Mouse (Mus musculus) thymus, adult 2 months (tissue): Measurements from ENCODE around the gene Pgap3. TPM values are rescaled to one million over a fixed set of nuclear protein-coding genes. Genes with fewer than 3 reads are reported as not detected.

Source experiments
- DNase-seq: peaks from one replicate; pipeline ENCODE4 v3.0.0; 2021
- H3K27ac ChIP-seq: fragments of 200-500 bp; 2 replicates; pipeline ENCODE4 v1.5.1; 2012; ENCODE audit warnings: low read length, control low read depth; ENCODE audit not compliant: control insufficient read depth, insufficient read depth
- H3K27me3 ChIP-seq: fragments of 200-500 bp; 2 replicates; pipeline ENCODE4 v1.6.1; 2012; ENCODE audit warnings: mild to moderate bottlenecking, low read length, moderate library complexity, mixed read lengths; ENCODE audit not compliant: control insufficient read depth, insufficient read depth
- H3K36me3 ChIP-seq: fragments of 200-500 bp; 2 replicates; pipeline ENCODE4 v1.6.1; 2012; ENCODE audit warnings: mild to moderate bottlenecking, low read length, moderate library complexity; ENCODE audit not compliant: control insufficient read depth, insufficient read depth
- H3K4me1 ChIP-seq: fragments of 200-500 bp; replicated peaks from 2 replicates; pipeline ENCODE4 v1.6.1; 2012; ENCODE audit warnings: low read length; ENCODE audit not compliant: control insufficient read depth, insufficient read depth
- H3K4me3 ChIP-seq: fragments of 200-500 bp; 2 replicates; pipeline ENCODE4 v1.5.1; 2012; ENCODE audit warnings: mild to moderate bottlenecking, low read length, control low read depth, moderate library complexity; ENCODE audit not compliant: control insufficient read depth, insufficient read depth
- CTCF ChIP-seq: fragments of 200-500 bp; IDR thresholded peaks from 2 replicates; pipeline ENCODE4 v1.5.1; 2012; ENCODE audit warnings: mild to moderate bottlenecking, control low read depth, low read length, moderate library complexity, borderline replicate concordance; ENCODE audit not compliant: control insufficient read depth, poor library complexity, insufficient read depth; ENCODE audit errors: extremely low read depth
- POLR2A ChIP-seq: fragments of 200-500 bp; IDR thresholded peaks from 2 replicates; pipeline ENCODE4 v1.6.1; 2012; ENCODE audit warnings: mild to moderate bottlenecking, low read length, control low read depth, moderate library complexity; ENCODE audit not compliant: control insufficient read depth, poor library complexity, insufficient read depth; ENCODE audit errors: extremely low read depth
- WGBS: fragments of 180-500 bp; shearing (Covaris S2); methylation state at CpG from one replicate; pipeline ENCODE4 v1.1.7; 2018; 5-methylcytosine and 5-hydroxymethylcytosine counted together
- polyA plus RNA-seq: library from polyadenylated mRNA; depleted of rRNA; stranded (reverse); fragments of >200 nt; gene quantifications from 2 replicates; pipeline ENCODE4 v1.2.3, GENCODE M21; 2012

Pgap3 gene
- polyA plus RNA-seq, 1 experiment = 51.8 TPM

DNA sequence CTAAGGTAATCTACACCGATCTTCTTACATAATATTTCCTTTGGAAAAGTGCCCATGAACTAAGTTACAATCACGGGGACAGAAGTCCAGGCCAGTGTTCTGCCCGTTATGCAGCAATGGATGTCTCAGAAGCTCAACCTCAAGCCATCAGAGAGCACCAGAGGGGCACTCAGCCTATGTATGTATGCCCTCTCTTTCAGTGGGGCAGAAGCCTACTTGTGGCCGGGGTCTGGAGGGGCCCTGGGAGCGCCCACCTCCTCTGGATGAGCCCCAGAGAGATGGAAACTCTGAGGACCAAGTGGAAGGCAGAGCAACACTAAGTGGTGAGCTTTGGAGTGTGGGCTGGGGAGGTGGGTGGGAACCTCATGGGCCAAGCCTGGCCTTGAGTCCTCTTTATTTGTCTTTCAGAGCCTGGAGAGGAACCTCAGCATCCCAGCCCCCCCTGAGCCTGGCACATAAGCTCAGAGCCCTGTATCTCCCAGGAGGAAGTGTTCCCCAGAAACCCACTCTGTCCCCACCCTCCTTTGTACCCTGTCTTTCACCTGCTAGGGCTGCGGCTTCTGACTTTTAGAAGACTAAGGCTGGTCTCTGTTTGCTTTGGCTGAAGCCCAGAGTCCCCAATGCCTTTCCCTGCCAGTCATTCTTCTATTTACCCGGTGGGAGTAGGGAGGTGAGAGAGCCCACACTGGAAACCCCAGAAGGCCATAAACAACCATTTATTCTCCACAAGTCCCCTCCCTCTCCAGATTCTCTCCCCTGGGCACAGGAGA lies 43.5 kb downstream of the Pgap3 start:
- Histone ChIP-seq H3K27me3 (no peaks in the 10 kb centered on the region), H3K4me3 (no peak overlapping the region), H3K27ac (no peak overlapping the region), H3K36me3 (no peaks in the 10 kb centered on the region), H3K4me1 (peaks cover 42% of the 10 kb centered on the region)
- no peak for DNase-seq
- TF ChIP-seq POLR2A = no peak
- no peak for TF ChIP-seq CTCF
- 81% methylated on average over 7 of the region's 7 CpGs for WGBS

DNA sequence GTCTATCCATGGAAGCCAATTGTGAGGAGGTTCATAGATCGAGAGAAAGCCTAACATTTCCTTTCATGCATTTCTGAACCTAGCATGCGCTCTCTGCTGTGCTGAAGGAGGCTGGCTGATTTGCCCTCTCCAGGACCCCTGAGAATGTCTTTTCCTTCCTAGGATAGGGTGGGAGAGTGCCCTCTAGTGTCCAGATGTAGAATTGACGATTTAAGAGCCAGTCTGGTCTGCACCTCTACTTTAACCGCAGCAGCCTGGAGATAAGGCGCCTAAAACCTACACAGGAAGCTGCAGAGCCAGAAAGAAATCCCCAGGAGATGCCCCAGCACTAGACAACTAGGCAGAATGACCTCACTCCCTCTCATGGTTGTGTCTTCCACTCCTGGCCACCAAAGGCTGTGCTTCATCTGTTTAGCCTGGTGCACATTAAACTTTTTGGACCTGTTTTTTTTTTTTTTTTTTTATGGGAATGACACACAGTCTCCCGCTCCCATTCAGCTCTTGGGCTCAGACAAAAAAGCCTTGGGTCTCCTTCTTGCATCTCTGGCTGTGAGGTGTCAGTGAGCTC lies 44.5 kb downstream of the Pgap3 start:
- H3K4me3 ChIP-seq = no peak overlapping the region
- WGBS = 6% methylated on average over 6 of the region's 6 CpGs
- DNase-seq = peak; percentile 68

DNA sequence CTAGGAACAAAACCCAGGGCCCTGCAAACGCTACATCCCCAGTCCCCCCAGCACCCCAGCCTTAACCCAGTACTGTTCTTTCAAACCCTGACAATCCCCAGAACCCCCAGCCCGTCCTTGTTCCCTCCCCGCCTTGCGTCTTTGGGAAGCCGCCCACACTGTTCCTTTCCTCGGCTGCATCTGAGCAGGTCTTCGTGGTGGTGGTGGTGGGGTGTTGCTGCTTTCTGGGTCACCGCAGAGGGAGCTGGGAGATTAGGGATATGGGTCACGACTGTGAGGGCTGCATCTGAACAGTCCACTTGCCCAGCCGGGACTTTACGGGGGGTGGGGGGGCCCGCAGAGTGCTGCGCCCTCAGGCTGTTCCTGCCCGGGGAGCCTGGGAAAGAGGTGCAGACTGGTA lies 45.8 kb downstream of the Pgap3 start:
- peaks cover 23% of the 10 kb centered on the region for H3K4me1 ChIP-seq
- no peak for DNase-seq
- no peak overlapping the region for H3K4me3 ChIP-seq
- WGBS = 89% methylated on average over 14 of the region's 14 CpGs
- TF ChIP-seq CTCF (no peak), POLR2A (no peak)
- H3K27me3 ChIP-seq = peaks cover 3% of the 10 kb centered on the region; the same call in 1 of the 2 replicates
- H3K27ac ChIP-seq = no peak overlapping the region
- no peaks in the 10 kb centered on the region for H3K36me3 ChIP-seq

More for the DNA sequence above, 44.5 kb downstream of the Pgap3 start:
- TF ChIP-seq CTCF = no peak
- no peak for TF ChIP-seq POLR2A
- Histone ChIP-seq H3K36me3 (no peaks in the 10 kb centered on the region), H3K4me1 (peaks cover 34% of the 10 kb centered on the region), H3K27ac (no peak overlapping the region), H3K27me3 (no peaks in the 10 kb centered on the region)

DNA sequence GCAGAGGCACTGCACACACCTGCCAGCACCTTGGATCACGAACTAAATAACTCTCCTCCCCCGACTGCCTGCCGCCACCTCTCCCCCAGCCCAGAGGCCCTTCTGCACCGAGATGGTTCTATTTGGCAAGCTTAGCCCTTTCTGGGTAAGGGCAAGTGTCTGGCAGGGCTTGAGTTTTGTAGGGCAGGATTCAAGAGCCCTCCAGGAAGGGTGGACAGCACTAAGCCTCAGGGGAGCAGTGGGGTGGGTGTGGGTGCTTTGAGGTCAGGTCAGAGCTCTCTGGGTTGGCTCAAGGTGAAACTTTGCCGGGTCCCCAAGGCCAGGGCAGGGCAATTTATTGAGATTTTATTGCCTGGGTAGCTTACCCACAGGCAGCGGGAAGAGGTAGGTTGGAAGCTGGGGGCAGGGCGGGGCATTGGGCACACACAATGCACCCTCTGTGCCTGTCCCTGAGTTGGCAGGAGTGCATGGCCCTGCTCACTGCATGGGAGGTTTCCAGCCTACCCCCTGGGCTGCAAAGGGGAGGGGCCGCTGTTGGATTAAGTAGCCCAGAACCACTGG lies 46.6 kb downstream of the Pgap3 start:
- Histone ChIP-seq H3K27ac (no peak overlapping the region), H3K4me3 (no peak overlapping the region), H3K27me3 (peaks cover 4% of the 10 kb centered on the region; the same call in 1 of the 2 replicates), H3K36me3 (no peaks in the 10 kb centered on the region), H3K4me1 (peaks cover 19% of the 10 kb centered on the region)
- TF ChIP-seq POLR2A = no peak
- TF ChIP-seq CTCF = no peak
- WGBS = 77% methylated on average over 8 of the region's 8 CpGs
- no peak for DNase-seq

DNA sequence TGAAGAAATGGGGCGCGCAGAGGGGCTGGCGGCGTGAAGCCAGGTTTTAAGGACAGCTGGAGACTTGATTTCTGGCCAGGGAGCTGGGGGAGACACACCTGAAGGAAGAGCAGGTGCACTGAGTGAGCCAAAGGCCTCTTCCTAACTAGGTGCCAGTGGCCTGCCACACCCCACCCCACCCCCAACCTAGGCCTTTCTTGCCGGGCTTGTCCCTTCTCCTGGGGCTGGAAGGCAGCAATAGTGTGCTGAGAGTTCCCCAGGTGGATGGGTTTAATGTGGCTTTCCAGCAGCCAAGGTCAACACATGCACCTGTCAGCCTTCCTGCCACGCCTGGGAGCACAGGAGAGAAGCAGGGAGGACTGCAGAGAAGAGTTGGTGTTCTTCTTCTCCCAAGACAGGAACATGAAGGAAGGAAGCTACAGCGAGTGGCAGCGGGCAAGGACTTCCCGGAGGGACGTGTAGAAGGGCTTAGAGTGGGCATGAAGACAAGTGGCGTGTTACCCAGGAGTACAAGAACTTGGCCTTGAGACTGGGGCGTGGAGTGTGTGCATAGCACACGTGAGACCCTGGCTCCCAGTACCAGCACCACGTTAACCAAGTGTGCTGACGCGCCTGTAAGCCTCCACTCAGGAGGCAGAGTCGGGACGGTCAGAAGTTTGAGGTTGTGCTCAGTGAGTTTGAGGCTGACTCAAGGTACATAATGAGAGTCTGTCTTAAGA lies 47.9 kb downstream of the Pgap3 start:
- Histone ChIP-seq H3K27me3 (peaks cover 4% of the 10 kb centered on the region; the same call in 1 of the 2 replicates), H3K4me1 (peaks cover 20% of the 10 kb centered on the region), H3K4me3 (no peak overlapping the region), H3K27ac (no peak overlapping the region), H3K36me3 (no peaks in the 10 kb centered on the region)
- WGBS = 87% methylated on average over 18 of the region's 18 CpGs
- TF ChIP-seq POLR2A = no peak
- TF ChIP-seq CTCF = no peak
- DNase-seq = no peak

DNA sequence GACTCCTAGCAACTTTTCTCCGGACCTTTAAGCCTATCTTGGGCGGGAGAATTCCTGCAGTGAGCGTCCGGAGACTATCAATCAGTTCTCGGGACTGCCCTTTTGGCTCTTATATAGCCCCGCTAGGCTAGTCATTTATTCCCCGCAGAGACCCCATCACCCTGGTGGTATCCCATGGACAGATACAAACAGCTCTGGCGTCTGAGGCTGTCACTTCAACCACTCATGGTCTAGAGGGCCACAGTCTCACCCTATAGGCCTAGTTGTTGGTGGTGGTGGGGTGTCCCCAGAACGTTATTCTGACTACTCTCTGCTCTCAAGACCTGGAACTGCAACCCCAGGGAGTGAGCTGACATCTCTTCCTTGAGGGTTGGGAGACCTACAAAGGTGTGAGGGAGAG lies 51.0 kb downstream of the Pgap3 start:
- no peak overlapping the region for H3K4me3 ChIP-seq
- H3K27ac ChIP-seq = no peak overlapping the region
- WGBS = 59% methylated on average over 9 of the region's 9 CpGs
- no peak for TF ChIP-seq POLR2A
- peaks cover 9% of the 10 kb centered on the region for H3K4me1 ChIP-seq
- DNase-seq = no peak
- peaks cover 4% of the 10 kb centered on the region; the same call in 1 of the 2 replicates for H3K27me3 ChIP-seq
- H3K36me3 ChIP-seq = no peaks in the 10 kb centered on the region
